Mouse (Mus musculus): ENCODE results near the gene Arfgap3.
"Not testable (repeated sequence)": the region's sequence is repeated elsewhere in the genome, so short reads cannot be mapped to it uniquely, and the experiment has no call there.

Arfgap3 gene

DNA sequence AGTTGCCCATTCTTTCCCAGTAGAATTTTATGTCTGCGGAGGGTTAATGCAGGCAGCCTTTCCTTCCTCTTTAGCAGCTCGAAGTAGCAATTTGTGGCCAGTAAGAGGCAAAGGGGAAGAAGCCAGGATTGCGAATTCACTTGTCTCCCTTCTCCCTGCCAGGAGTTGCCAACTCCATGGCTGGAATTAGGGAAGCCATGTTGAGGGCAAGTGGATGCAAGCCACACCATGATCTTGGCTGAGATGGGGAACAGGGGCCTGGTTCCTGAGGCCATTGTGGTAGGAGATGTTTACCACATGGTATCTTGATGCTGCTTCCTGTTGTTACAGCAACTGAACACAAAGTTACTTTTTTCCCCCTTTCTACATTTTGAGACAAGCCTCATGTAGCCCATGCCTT lies 55.1 kb downstream of the Arfgap3 start:
- no peak for DNase-seq (ENCODE audit: low read depth, low spot score)

DNA sequence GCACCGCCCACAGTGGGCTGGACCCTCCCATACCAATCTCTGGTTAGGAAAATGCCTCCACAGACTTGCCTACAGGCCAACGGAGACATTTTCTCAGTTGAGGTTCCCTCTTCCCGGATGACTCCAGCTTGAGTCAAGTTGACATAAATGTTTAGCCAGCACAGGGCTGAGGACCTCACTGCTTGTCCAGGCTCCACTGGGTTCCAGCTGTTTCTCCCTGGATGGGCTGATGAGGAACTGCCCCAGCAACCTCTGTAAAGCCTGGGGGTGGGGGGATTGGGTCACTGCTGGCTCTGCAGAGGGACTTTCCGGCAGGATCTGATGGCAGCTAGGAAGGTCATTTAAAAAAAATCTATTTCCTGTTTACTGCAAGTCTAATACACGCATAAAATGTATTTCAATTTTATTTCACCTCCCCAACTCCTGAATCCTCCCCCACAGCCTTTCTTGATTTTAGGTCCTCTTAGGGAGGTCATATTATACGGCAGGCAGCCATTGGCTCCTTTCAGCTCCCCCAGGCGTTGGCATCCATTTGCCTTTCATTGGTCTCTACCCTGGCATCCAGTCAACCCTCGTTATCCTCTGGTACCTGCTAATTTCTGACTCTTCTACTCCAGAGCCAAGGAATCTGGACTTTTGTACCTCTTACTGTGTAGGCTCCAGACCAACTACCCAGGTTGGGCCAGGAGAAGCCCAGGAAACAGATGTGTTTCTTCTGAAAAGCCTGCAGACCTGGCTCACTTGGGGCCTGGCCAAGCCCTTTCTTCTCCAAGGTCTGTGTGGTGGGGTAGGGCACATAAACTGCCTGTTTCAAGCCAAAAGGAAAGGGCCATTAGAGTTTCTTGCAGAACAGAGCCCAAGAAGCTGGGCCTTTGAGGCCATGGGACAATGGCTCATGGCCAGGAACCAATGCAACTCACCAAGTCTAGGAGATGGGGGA lies 56.1 kb downstream of the Arfgap3 start:
- DNase-seq (ENCODE audit: low read depth, low spot score): no peak

DNA sequence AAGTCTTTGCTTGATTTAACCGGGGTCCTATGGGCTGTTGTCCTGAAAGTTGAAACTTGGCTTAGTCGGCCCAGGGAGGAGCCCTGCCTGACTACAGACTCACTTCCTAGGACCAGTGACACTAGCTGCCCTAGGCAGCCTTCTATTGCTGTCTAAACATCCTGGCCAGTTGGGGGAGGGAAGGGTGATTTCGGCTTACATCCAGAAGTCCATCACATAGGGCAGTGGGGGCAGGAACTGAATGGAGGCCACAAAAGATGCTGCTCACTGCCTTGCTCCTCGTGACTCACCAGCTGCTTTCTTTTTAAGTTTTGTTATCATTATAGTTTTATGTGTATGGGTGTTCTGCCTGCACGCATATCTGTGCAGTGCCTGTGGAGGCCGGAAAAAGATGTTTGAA lies 56.9 kb downstream of the Arfgap3 start:
- DNase-seq (ENCODE audit: low read depth, low spot score): no peak

DNA sequence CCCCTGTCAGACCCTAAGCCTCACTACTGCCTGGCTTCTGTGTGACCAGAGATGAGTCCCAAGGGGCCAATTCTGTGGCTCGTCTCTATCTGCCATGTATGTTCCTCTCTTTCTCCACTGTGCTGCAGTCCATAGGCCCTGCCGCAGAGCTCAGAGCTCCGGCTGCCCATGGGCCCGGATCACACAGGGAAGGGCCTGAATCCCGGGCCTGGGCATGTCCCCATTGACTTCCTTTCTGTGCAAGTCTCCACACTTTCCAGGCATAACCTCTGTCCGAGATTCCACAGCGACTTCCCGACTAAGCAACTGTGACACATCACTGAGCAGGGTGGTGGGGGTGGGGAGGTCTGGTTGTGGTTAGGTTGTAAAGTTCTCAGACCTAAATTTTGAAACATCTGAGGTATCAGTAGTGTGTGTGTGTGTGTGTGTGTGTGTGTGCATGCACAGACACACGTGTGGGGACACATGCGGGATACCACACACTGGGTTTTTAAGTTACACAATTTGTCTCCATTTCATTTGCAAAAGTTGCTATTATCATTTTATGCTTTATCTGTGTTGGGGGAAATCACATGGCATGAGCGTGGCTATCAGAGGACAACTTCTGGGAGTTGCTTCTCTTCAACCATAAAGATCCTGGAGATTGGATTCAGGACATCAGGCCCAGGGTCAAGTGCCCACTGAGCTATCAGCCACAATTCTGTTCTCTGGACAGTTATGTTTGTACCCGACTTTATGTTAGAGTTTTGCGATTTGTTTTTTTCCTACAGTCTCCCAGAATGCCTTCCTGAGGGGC lies 57.6 kb downstream of the Arfgap3 start:
- no peak for DNase-seq (ENCODE audit: low read depth, low spot score)

DNA sequence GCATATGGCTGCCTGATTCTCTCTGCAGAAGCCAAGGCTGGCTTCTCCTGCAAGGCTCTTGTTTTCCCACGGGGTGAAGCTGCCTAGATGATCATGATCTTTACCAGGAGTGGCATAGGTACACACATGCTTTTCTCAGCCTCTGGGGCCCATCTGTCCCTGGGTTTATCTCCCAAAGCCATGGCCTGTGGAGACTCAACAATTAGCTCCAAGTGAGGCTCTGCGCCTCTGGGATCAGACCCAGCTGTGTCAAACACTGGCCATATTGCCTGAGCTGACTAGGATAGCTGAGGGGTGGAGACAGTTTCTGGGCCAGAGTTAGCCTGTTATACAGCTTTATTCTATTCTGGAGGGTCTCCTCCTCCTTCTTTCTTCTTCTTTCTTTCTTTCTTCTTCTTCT lies 59.1 kb downstream of the Arfgap3 start:
- DNase-seq (ENCODE audit: low read depth, low spot score): no peak

DNA sequence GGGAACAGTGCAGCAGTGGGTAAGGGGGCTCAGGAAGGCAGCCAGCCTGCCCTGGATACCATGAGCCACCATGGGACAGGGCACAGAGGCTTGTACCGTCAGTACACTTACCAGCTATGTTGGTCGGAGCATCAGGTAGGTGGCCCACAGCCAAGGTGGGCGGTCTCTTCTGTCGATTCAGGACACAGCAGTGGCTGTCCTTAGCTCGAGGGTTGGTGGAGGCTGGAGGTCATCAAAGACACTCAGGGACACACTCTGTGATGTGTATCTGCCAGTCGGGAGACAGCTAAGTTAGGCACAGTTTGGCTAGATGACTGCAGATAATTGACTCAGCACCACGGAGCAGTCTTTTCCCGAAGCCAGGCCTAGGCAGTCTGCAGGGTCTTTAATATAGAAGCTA lies 65.2 kb downstream of the Arfgap3 start:
- DNase-seq (ENCODE audit: low read depth, low spot score): no peak

DNA sequence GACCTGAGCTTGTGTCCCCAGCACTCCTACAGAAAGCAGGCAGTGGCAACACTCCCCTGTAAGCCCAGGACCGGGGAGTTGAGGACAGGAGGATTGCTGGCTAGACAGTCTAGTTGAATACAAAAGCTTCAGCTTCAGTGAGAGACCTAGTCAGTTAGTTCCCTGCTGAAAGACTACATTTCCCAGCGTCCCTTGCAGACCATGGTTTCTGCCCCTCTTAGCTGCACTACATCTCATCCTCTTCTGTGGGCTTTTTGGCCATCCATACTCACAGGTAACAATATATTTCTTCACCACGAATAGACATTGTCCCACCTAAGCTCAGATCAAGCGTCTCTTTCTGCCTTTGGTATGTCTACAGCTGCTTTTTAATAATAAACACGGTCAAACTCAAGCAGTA lies 67.7 kb downstream of the Arfgap3 start:
- no peak for DNase-seq (ENCODE audit: low read depth, low spot score)

DNA sequence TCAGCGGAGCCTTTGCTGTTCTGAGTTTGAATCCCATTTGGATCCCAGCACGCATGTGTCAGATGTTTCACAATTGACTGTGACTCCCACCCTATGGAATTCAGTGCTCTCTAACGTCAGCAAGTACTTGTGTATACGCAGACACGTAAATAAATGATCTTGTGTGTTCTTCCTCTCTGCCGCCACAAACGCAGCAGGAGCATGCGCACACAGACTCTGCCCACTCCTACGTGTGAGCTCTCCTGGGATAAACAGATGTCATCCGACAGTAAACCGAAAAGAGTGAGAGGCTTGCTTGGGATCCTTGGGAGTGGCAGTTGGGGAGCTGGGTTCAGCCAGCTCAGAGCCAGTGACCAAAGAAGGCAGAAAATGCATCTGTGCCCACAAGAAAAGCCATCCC lies 68.7 kb downstream of the Arfgap3 start:
- no peak for DNase-seq (ENCODE audit: low read depth, low spot score)

DNA sequence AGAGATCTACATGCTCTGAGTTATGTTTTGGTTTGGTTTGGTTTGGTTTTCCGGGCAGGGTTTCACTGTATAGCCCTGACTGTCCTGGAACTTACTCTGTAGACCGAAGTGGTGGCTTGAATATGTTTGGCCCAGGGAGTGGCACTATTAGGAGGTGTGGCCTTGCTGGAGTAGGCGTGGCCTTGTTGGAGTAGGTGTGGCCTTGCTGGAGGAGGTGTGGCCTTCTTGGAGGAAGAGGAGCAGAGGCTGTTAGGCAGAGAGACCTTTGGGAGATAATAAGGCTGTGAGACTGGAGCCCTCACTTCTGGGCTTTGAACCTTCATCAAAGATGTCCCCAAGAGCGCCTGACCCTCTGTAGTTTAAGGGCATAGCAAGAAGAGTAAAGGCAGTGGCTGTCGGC lies 71.5 kb downstream of the Arfgap3 start:
- DNase-seq (ENCODE audit: low read depth, low spot score): no peak

DNA sequence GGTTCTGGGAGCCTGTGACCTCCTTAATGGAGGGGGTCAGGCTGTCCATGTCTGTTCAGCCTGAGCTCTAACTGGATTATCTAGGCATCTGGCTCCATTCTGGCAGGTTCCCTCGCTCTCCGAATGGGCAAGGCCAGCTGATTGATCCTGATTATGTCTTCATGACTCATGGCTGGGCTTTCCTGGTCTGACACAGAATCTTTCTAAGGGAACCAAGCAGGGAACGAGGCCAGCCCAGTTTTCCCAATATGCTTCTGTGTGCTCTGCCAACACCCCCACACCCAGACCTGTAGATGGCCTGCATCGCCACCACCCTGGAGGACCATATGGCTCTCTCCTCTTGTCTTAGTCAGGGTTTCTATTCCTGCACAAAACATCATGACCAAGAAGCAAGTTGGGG lies 72.6 kb downstream of the Arfgap3 start:
- no peak for DNase-seq (ENCODE audit: low read depth, low spot score)

DNA sequence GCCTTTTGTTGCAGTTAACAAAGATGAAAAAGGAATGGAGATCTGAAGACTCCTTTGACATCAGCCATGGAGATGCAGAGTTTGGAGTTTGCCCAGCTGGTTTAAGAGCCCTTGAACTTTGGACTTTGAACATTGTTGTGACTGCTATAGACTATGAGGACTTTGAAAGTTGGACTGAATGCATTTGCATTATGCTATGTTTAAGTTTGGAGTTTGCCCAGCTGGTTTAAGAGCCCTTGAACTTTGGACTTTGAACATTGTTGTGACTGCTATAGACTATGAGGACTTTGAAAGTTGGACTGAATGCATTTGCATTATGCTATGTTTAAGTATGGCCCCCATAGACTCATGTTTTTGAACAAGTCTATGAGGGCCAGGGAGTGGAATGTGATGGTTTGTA lies 75.8 kb downstream of the Arfgap3 start:
- DNase-seq (ENCODE audit: low read depth, low spot score): not testable (repeated sequence)

DNA sequence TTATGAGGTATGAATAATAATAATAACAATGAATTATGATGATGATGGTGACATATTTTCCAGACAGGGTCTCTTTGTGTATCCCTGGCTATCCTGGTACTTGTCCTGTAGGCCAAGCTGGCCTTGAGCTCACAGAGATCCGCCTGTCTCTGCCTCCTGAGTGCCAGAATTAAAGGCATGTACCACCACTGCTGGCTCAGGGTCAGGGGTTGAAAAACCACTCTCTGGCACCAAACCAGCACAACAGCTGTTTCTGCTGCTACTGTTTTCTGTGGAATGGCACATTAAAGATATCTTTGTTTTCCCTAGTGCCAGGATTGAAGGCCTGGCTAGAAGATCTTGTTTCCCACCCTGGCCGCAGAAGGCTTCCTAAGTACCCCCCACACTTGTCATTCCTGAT lies 77.0 kb downstream of the Arfgap3 start:
- no peak for DNase-seq (ENCODE audit: low read depth, low spot score)

DNA sequence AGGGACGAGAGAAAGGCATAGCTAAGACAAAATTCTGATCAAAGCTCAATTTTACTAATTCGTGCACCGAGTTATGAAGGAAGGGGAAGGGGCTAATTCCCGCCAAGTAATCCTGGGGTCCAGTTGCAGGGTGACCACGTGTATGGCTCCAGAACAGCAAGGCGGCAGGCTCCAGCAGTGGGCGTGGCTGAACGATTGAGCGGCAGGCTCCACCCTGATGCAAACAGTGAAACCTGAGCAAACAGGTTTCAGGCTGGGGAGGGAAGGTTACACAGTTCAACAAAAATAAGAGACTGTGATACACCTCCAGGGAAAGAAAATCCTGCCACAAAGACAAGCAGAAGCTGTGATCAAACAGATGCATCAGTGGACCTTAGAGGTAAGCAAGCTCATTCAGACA lies 78.8 kb downstream of the Arfgap3 start:
- not testable (repeated sequence) for DNase-seq (ENCODE audit: low read depth, low spot score)

DNA sequence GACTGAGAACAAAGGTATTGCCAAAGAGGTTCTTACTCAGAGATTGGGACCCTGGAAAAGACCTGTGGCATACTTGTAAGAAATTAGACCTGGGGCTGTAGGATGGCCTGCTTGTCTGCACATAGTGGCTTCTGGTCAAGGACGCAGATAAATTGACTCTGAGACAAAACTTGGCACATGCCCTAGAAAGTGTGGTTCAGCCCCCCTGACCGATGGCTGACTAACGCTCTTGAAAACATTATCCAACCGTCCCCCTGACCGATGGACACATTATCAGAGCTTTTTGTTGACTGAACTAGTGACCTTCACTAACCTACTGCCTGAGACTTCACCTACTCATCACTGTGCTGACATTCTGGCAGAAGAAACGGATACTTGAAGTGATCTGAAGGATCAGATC lies 80.1 kb downstream of the Arfgap3 start:
- not testable (repeated sequence) for DNase-seq (ENCODE audit: low read depth, low spot score)

DNA sequence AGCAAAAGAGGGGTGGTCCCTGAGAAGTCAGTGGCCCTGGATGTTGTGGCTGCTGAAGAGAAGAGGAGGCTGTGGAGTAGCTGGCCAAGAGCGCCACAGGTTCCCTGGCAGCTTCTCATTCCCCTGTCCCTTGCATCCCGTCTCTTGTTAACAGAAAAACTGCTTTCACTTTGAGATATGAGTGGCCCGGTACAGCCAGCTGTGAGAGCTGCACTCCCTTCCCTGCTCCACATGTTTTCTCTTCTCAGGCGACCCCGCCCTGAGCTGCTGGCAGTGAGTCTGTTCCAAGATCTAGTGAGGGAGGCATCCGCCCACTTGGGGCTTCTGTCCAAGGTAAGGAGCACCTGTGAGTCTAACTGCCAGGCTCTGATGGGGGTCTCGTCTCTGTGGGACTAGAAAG lies 81.6 kb downstream of the Arfgap3 start:
- DNase-seq (ENCODE audit: low read depth, low spot score): not testable (repeated sequence)

DNA sequence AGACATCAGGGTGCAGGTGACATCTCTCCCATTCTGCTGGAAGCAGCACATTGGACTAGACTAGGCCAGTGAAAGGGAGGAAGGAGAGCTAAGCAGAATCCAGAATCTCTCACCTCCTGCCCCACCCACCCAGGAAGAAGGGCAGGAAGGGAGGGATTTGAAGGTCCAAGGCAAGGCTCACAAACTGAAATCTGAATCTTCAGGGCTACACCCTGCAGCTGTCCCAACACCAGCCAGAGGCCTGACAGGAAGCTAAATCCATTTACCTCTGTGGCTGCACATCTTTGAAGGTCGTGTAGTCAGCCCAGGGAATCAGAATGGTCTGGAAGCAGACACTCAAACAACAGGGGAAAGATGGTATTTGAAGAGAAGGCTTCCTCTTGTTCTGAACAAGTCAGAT lies 84.8 kb downstream of the Arfgap3 start:
- no peak for DNase-seq (ENCODE audit: low read depth, low spot score)

DNA sequence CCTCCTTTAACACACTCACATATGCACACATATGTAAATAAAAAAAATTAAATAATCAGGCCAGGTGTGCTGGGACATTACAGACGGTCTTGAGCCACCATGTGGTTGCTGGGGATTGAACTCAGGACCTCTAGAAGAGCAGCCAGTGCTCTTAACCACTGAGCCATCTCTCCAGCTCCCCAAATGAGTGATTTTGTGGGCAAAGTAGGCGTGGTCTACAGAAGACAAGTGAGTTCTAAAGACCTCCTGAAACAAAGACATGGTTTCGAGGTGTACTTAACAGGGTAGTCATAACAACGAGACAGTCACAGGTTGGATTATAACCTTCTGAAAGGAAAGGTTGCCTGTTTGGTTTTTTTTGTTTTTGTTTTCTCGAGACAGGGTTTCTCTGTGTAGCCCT lies 86.6 kb downstream of the Arfgap3 start:
- no peak for DNase-seq (ENCODE audit: low read depth, low spot score)

DNA sequence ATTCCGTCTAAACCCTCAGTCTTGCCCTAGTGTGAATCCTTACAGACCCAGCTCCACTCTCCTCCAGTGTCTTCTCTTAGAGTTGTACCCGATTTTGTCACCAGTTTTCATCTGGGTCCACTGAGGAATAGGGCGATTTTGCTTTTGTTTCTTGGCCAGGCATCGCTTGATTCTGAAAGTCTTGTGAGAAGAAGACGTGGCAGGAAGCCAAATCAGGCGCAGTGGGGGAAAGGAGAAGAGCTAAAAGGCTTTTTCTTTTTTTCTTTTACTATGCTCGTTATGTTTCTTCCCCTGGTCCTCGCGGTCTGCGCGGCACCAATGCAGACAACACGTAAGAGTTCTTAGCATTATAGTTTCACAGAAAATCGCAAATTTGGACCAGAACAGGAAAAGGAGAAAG lies 92.1 kb downstream of the Arfgap3 start:
- no peak for DNase-seq (ENCODE audit: low read depth, low spot score)

DNA sequence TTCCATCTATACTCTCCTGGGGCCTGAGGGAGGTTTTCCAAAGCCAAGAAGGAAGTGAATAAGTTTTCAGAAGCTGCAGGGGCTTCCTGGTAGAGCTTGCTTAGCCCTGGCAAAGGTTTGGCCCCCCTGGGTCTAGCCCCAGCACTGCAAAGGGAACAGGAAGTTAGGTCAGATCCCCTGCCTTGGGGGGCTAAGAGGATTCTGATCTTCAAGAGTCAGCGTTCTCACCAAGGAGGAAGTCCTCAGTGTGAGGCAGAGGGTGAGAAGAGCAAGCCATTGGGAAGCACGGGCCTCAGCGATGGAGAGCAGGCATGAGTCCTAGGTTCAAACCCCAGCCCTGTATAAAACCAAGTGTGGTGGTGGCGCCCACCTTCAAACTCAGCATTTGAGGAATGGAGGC lies 93.6 kb downstream of the Arfgap3 start:
- DNase-seq (ENCODE audit: low read depth, low spot score): no peak

DNA sequence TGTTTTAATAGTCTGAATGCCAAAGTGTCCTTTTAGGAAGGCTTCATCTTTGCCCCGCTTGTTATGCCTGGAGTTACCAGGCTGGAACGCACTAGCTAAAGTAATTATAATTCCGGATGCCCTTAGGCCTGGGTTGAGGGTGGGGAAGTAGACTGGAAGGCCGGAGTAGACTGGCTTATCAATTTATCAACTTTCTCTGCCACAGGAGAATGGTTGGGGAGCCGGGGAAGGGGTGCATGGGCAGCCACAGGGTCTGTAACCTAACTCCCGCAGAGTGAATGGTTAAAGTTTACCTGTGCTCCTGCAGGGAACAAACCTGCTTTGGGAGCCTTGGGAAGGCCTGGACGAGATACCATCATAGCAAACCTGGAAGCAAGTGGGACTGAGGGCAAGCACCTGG lies 94.1 kb downstream of the Arfgap3 start:
- DNase-seq (ENCODE audit: low read depth, low spot score): no peak

DNA sequence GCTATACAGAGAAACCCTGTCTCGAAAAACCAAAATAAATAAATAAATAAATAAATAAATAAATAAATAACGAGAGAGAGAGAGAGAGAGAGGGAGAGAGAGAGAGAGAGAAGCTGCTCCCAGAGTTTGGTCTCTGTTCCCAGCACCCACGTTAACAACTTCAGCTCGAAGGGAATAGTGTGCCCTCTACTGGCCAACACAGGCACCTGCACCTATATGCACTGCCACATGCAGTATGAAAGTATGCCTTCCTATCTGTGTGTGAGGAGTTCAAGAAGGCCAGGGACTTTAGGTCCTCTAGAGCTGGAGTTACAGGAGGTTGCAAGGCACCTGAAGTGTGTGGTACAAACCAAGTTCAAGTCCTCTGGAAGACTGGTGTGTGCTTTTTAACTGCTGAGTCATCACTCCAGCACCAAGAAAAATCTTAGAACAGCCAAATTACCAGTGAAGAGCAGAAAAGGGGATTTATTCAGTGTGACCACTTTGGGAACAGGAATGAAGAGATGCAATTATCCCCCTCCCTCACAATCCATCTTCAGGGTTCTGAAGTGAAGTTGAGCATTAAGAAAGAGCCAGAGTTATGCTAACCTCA lies 94.8 kb downstream of the Arfgap3 start:
- DNase-seq (ENCODE audit: low read depth, low spot score): no peak

DNA sequence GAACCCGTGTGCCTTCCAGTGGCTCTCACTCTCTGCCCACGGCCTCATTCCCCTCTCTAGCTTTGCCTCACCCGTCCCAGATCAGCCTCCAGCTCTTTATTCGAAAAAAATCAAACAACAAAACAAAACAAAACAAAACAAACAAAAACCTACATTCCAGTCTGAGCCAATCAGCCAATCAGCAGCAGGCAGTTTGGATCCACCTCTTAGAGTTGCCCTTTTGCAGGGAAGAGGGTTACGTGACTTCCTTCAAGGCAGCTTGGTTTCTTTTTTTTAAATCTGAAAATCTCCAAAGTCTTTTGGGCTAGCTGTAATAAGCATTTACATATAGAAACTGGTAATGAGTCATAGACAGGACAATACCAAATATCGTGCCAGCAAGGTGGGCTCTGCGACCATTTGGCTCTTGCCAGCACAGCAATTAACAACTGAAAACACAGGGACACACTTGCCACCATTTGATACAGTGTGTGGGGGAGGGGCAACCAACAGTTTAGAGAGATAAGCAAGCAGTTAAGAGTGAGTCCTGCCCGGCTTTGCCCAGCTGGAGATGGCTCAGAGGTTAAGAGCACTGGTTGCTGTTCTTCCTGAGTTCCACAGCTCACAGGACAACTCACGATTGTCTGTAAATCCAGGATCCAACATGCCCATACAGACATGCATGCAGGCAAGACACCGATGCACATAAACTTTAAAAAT lies 95.5 kb downstream of the Arfgap3 start:
- DNase-seq (ENCODE audit: low read depth, low spot score): no peak

All from mesoderm, embryonic 11.5 days (tissue).